Mouse (Mus musculus): Measurements from ENCODE around the gene Plxna2. TPM values are rescaled to one million over a fixed set of nuclear protein-coding genes. Genes with fewer than 3 reads are reported as not detected.

Plxna2 gene
- polyA plus RNA-seq (2015; fragmentation: Nextera tagmentation; extraction: Ambion mirVana) = 5.7 and 6.3 TPM in 2 replicates

DNA sequence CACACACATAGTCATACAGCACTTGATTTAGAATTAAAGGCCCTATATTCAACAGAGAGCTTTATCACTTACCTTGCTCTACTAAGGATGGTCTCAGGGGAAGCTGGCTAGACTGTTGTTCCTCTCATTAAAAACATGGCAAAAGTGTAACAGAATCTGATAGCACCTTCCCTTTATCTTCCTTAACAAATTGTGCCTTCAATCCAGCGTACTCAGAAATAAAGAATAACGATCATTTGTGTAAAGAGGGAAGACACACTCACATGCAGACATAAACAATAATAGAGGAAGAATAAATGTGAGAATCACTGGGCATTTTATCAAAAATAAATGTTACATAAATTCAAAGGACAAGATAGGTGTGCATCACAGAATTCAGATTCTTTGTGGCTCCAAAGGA lies at the start of gene Plxna2:
Plxna2 (plus strand) TSS at position 301 of the 400 bp plus-strand sequence.
- no peak within 1 kb of the TSS; the same call in 1 of the 2 replicates for H3K9ac ChIP-seq
- ATAC-seq (replicated peaks; ENCODE audit: low FRiP score) = no peak
- WGBS = 96% methylated on average over 2 of the region's 2 CpGs

DNA sequence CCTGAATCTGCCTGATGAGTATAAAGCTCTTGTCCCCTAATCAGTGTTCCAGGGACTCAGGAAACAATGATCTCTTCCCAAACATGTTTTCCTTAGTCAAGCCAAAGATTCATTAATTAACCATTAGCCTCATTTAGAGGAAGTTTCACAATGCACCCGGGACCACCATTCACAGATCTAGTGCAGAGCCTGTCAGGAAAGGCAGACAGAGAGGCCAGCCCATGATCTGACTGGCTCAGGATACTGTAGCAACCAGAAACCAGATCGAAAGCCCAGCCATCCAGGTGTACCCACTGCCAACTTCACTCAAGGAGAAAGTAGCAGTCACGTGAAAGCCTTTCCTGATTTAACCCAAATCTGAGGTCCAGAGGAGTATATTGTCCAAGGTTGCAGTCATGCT lies 44.1 kb upstream of the Plxna2 start:
- H3K4me2 ChIP-seq = no peak overlapping the region
- H3K4me3 ChIP-seq (replicated peaks) = no peak overlapping the region
- no peaks in the 10 kb centered on the region for H3K36me3 ChIP-seq
- H3K9me3 ChIP-seq (replicated peaks) = no peaks in the 10 kb centered on the region
- H3K27me3 ChIP-seq = no peaks in the 10 kb centered on the region
- ATAC-seq (replicated peaks; ENCODE audit: low FRiP score) = no peak
- H3K27ac ChIP-seq = no peak overlapping the region
- WGBS = 74% methylated on average over 3 of the region's 3 CpGs
- no peaks in the 10 kb centered on the region for H3K4me1 ChIP-seq
- H3K9ac ChIP-seq = no peak overlapping the region

More for the DNA sequence above, at the start of gene Plxna2:
- Histone ChIP-seq H3K36me3 (no peaks in the 10 kb centered on the region), H3K27ac (no peak within 1 kb of the TSS), H3K27me3 (peaks cover 4% of the 10 kb centered on the region; the same call in 1 of the 2 replicates), H3K9me3 (replicated peaks) (no peaks in the 10 kb centered on the region), H3K4me1 (peaks cover 31% of the 10 kb centered on the region), H3K4me2 (peak within 1 kb of the TSS; percentile 93), H3K4me3 (replicated peaks) (peak within 1 kb of the TSS; percentile 76)

DNA sequence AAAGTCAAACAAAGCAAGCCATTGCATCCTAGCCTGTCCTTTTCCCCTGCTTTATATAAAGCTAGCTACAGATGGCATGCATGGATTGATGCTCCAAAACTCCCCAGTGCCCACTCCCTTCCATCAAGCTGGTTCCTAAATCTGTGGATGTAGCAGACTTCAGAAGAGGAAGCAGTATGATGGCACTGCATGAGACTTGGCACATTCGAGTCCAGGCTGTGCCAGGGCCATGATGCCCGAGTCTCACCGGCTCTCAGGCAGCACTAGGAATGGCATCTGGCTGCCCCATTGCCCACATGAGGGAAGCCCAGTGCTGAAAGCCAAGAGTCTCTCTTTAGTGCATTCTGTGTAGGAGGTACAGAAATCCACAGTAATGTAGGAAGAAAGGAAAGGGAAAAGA lies 39.7 kb upstream of the Plxna2 start:
- 87% methylated on average over 3 of the region's 3 CpGs for WGBS
- Histone ChIP-seq H3K4me3 (replicated peaks) (no peak overlapping the region), H3K4me2 (no peak overlapping the region), H3K27ac (no peak overlapping the region), H3K9me3 (replicated peaks) (no peaks in the 10 kb centered on the region), H3K9ac (no peak overlapping the region), H3K4me1 (no peaks in the 10 kb centered on the region), H3K36me3 (no peaks in the 10 kb centered on the region), H3K27me3 (no peaks in the 10 kb centered on the region)
- no peak for ATAC-seq (replicated peaks; ENCODE audit: low FRiP score)

DNA sequence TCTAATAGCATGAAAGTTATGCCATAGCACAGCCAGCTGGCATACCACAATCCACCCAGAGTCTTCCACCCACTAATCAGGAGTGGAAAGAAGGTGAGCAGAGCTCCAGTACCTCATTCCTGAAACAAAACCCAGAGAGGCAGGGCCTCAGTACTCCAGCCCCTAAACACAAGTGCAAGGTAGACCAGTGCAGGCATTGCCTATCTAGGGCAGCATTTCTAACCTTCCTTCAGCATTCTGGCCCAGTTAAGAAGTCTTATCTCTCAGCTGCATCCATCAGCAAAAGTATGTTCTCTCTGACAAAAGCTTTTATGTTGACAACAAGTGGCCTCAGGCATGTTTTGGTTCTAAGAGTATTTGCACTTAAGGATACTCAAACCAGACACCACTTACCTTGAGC lies 37.5 kb upstream of the Plxna2 start:
- Histone ChIP-seq H3K27me3 (no peaks in the 10 kb centered on the region), H3K36me3 (no peaks in the 10 kb centered on the region), H3K4me1 (no peaks in the 10 kb centered on the region), H3K9ac (no peak overlapping the region), H3K27ac (no peak overlapping the region), H3K4me3 (replicated peaks) (no peak overlapping the region), H3K9me3 (replicated peaks) (no peaks in the 10 kb centered on the region), H3K4me2 (no peak overlapping the region)
- ATAC-seq (replicated peaks; ENCODE audit: low FRiP score) = no peak

DNA sequence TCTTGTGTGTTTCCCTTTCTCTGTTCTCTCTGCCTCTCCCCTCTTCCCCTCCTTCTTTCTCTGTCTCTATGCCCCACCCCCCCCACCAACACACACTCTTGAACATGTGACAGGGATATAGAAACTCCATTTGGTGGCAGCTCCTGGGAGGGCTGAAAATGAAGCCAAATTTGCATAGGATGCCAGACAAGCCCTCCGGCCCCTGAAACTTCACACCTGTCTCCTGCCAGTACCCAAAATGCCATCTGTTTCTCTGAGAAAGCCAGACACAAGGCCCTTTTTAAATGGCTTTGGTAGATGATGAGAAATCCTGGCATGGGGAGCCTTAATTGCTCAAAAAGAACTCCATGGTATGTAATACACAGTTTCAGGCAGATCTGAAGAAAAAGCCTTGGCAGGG lies 31.3 kb upstream of the Plxna2 start:
- no peak overlapping the region for H3K9ac ChIP-seq
- no peak overlapping the region for H3K27ac ChIP-seq
- H3K4me1 ChIP-seq = peaks cover 3% of the 10 kb centered on the region; the same call in 1 of the 2 replicates
- no peaks in the 10 kb centered on the region for H3K27me3 ChIP-seq
- H3K9me3 ChIP-seq (replicated peaks) = no peaks in the 10 kb centered on the region
- no peak overlapping the region for H3K4me3 ChIP-seq (replicated peaks)
- 42% methylated on average over 1 of the region's 1 CpGs for WGBS
- H3K4me2 ChIP-seq = no peak overlapping the region
- no peak for ATAC-seq (replicated peaks; ENCODE audit: low FRiP score)
- no peaks in the 10 kb centered on the region for H3K36me3 ChIP-seq

DNA sequence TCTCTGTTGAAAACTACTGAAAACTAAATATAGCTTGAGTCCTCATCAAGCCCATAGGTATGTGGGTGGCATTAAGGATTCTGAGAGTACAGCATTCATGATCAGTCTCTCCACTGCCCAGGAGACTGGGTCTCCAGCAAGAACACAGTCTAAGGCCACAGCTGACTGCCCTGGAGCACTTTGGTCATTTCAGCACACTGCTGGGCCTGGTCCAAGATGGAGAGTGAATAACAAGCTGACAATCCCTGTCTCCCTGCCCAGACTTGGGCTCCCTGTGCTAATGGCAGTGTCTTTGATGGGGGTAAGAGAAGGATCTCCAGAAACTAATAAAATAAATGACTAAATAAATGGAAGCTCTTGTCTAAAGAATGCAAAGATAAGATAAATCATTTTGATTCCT lies 30.5 kb upstream of the Plxna2 start:
- Histone ChIP-seq H3K27ac (no peak overlapping the region), H3K9ac (no peak overlapping the region), H3K9me3 (replicated peaks) (no peaks in the 10 kb centered on the region), H3K27me3 (no peaks in the 10 kb centered on the region), H3K36me3 (no peaks in the 10 kb centered on the region), H3K4me2 (no peak overlapping the region), H3K4me3 (replicated peaks) (no peak overlapping the region), H3K4me1 (peaks cover 3% of the 10 kb centered on the region; the same call in 1 of the 2 replicates)
- ATAC-seq (replicated peaks; ENCODE audit: low FRiP score) = peak; percentile 46; the same call in 1 of the 2 replicates

DNA sequence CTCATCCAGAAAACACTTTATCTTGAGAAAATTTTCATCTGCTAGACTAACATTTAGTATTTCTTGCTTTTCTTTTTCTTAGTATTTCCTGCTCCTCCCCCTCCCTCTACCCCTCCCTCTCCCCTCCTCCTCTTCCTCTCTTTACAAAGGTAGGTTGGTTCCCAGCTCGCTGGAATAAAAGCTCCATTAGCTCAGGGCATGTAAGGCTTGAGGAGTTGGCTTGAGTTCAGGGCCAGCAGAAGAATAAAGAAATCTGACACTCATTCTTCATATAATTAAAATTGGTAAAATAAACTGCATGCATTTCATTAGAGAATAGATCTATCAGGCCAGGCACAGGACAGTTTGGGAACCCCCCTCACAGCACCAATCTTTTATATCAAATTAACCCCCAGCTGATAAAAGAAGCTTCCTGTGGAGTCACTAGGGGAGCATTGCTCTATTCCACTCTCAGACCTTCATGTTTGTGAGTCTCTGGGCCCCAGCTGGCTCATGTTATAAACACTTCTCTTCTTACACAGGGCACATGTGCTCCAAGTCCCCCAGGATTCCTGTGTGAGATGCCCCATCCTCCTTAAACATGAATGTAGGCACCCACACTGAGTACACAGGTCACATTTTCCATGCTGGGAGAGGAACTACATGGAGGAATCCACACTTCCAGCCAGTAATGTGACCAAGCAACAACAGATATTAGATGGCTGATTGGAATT lies 29.9 kb upstream of the Plxna2 start:
- ATAC-seq (replicated peaks; ENCODE audit: low FRiP score) = no peak
- no peak overlapping the region for H3K9ac ChIP-seq
- H3K9me3 ChIP-seq (replicated peaks) = no peaks in the 10 kb centered on the region
- H3K4me2 ChIP-seq = no peak overlapping the region
- peaks cover 3% of the 10 kb centered on the region; the same call in 1 of the 2 replicates for H3K4me1 ChIP-seq
- H3K27ac ChIP-seq = no peak overlapping the region
- WGBS = 35% methylated on average over 1 of the region's 1 CpGs
- H3K27me3 ChIP-seq = no peaks in the 10 kb centered on the region
- no peak overlapping the region for H3K4me3 ChIP-seq (replicated peaks)
- H3K36me3 ChIP-seq = no peaks in the 10 kb centered on the region

DNA sequence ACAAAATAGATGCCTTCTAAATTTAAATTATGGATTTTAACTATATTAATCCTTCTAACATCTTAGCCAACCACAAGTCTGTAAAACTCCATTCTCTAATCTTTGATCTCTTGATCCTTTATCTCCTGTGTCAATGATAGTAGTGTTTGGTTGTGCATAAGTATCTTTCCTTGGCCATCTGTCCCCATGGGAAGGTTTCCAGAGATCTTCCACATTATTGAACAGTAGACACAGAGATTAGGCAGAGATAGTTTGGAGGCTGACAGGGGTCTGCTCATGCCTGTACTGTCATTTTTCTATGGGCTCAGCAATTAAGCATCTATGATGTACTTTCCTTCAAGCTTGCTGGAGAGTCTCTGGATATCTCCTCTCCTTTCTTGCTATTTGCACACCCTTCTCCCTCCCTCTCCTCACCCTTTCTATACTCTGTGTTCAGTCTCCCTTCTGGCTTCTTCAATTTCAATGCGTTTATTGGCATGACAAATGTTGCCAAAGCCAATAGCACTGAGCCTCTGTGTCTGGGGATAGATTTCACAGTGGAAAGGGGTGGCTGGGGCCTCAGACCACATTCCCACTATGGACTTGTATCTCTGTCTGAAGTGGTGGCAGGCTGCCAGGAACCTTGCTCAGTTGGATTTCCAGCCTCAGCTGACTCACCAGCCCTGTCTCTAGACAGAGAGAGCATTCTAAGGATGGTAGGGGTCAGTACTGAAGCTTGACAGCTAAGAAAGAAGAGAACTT lies 29.1 kb upstream of the Plxna2 start:
- Histone ChIP-seq H3K27ac (no peak overlapping the region), H3K4me2 (no peak overlapping the region), H3K4me1 (peaks cover 3% of the 10 kb centered on the region; the same call in 1 of the 2 replicates), H3K27me3 (no peaks in the 10 kb centered on the region), H3K9me3 (replicated peaks) (no peaks in the 10 kb centered on the region), H3K4me3 (replicated peaks) (no peak overlapping the region), H3K9ac (no peak overlapping the region), H3K36me3 (no peaks in the 10 kb centered on the region)
- 0 out of 2 replicates have a peak, but pooled peaks have one; percentile 22 for ATAC-seq (replicated peaks; ENCODE audit: low FRiP score)
- 54% methylated on average over 1 of the region's 1 CpGs for WGBS

DNA sequence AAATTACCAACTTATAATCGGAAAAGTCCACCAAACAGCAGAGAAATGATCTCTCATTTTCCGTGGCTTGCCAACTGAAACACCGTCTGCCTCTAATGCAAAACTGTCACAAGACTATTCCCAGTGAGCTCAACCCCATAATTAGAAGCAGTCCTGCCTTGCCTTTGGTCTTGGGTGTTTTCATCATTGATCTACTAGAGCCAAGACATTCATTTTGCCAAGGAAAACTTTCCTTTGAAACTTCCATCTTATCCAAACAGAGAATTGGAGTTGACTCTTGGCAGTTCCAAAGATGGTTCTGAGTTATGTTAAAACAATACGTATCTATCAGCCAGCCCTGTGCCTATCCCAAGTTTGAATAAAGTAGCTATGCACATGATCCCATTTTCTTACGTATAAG lies 24.9 kb upstream of the Plxna2 start:
- H3K4me1 ChIP-seq = no peaks in the 10 kb centered on the region
- H3K27ac ChIP-seq = no peak overlapping the region
- WGBS = 74% methylated on average over 5 of the region's 5 CpGs
- H3K36me3 ChIP-seq = no peaks in the 10 kb centered on the region
- no peak overlapping the region for H3K4me2 ChIP-seq
- no peak for ATAC-seq (replicated peaks; ENCODE audit: low FRiP score)
- H3K9ac ChIP-seq = no peak overlapping the region
- no peak overlapping the region for H3K4me3 ChIP-seq (replicated peaks)
- no peaks in the 10 kb centered on the region for H3K9me3 ChIP-seq (replicated peaks)
- no peaks in the 10 kb centered on the region for H3K27me3 ChIP-seq

DNA sequence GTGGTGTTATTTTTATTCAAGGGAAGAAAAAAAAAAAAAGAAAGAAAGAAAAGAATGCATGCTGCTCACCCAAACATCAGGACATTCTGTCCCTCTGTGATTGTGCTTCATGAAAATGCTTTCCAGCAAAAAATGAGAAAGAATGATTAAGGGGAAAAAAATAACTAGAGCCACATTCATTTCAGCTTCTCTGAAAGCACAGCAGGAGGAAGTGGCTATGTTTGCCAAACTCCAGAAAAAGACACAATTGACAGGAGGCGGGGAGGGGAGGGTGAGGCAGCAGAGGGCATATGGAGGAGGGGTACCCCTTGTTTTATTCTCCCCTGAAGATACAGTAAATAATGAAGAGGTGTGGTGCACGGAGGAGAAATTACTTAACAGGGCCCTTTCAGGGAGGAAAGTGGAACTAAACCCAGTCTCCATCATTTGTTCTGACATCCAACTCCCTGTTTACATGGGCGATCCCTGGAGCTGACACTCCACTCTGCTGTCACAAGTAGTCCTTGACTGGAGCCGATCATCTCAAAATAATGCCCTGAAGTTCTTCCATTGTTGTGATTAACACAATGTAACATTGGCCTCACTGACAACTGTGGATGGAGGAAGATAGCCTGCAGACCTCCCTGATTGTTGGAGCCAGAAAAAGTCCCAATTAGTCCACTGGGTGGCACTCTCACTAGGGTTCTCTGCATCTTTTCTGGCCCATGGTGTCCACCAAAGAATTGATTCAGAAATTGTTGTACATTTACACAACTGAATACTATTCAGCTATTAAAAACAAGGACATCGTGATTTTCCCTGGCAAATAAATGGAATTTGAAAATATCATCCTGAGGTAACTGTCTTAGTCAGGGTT lies 10.4 kb upstream of the Plxna2 start:
- Histone ChIP-seq H3K4me1 (0 out of 2 replicates have a peak, but pooled peaks cover 6% of the 10 kb centered on the region), H3K4me3 (replicated peaks) (no peak overlapping the region), H3K27ac (no peak overlapping the region), H3K27me3 (no peaks in the 10 kb centered on the region), H3K36me3 (no peaks in the 10 kb centered on the region), H3K9ac (no peak overlapping the region), H3K9me3 (replicated peaks) (no peaks in the 10 kb centered on the region), H3K4me2 (no peak overlapping the region)
- no peak for ATAC-seq (replicated peaks; ENCODE audit: low FRiP score)
- WGBS = 69% methylated on average over 5 of the region's 5 CpGs

DNA sequence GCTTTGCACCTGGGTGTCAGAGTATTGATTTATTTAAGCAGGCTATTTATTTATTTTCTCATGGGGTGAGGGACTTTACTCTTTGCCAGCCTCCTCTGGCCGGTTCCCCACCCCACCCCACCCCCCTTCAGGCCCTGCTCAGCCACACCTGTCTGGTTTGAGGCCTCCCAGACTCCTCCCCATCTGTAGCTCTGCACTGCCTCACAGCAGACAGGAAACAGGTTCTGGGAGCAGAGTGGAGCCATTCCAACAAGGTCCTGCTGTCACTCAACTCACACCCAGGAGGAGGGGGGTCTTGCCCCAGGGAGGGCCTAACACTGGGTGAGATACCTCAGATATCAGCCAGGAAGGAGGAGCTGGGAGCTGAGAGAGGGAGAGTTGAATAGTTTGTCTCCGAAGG lies 7.5 kb upstream of the Plxna2 start:
- 0 out of 2 replicates have a peak, but pooled peaks cover 6% of the 10 kb centered on the region for H3K4me1 ChIP-seq
- no peak overlapping the region for H3K27ac ChIP-seq
- no peak overlapping the region for H3K9ac ChIP-seq
- no peak overlapping the region for H3K4me3 ChIP-seq (replicated peaks)
- 5% methylated on average over 2 of the region's 2 CpGs for WGBS
- no peaks in the 10 kb centered on the region for H3K27me3 ChIP-seq
- peak; percentile 80 for ATAC-seq (replicated peaks; ENCODE audit: low FRiP score)
- H3K4me2 ChIP-seq = no peak overlapping the region
- no peaks in the 10 kb centered on the region for H3K9me3 ChIP-seq (replicated peaks)
- H3K36me3 ChIP-seq = no peaks in the 10 kb centered on the region

DNA sequence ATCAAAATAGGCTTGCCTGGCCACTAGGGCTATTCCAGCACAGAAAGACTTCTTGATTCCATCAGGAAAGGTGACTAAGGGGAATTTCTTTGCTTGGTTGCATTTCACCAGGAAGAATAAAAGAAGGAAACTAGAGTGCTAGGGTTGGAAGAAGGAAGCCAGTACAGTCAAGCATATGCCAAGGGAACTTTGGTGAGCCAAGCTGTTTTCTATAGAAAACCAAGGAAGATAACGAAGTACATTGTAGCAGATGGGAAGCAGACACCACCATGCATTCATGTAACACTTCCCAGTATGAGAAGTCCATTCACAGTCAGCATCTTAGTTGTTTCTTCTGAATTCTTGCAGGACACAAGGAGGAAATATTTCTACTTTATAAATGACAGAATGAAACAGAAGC lies 5.4 kb upstream of the Plxna2 start:
- Histone ChIP-seq H3K27me3 (no peaks in the 10 kb centered on the region), H3K27ac (no peak overlapping the region), H3K9me3 (replicated peaks) (no peaks in the 10 kb centered on the region), H3K36me3 (no peaks in the 10 kb centered on the region), H3K4me1 (0 out of 2 replicates have a peak, but pooled peaks cover 6% of the 10 kb centered on the region), H3K4me3 (replicated peaks) (no peak overlapping the region), H3K9ac (no peak overlapping the region), H3K4me2 (no peak overlapping the region)
- WGBS = 92% methylated on average over 1 of the region's 1 CpGs
- no peak for ATAC-seq (replicated peaks; ENCODE audit: low FRiP score)
